Mouse (Mus musculus): ENCODE measurements at regions not wholly inside any gene's neighbourhood (a gene's known extent, or its start where the extent isn't known, plus 50 kb on each side); places are given as distances from the start of the nearest gene placed in this dataset.

GRCm38 (mm10) chr4:84070089-84070488, 544.7 kb downstream of the Ccdc171 start:
- no peaks in the 10 kb centered on the region for H3K9me3 ChIP-seq (replicated peaks; ENCODE audit: insufficient read depth, low read length)
- no peak overlapping the region for H3K27ac ChIP-seq (ENCODE audit: control insufficient read depth, low read depth, low read length)
- no peak for TF ChIP-seq KAT2A (conservative IDR thresholded peaks at IDR 0.05; ENCODE audit: low read depth, low read length)
- no peak for TF ChIP-seq MYB (IDR thresholded peaks at IDR 0.05; ENCODE audit: low read depth, low read length)
- no peak for TF ChIP-seq TCF12 (IDR thresholded peaks at IDR 0.05; ENCODE audit: low read depth, low read length)
- TF ChIP-seq ZNF384 (IDR thresholded peaks at IDR 0.05; ENCODE audit: low read depth, low read length), result no peak
- TF ChIP-seq ZC3H11A (IDR thresholded peaks at IDR 0.05; ENCODE audit: low read depth, low read length), result no peak
- no peak for TF ChIP-seq E2F4 (IDR thresholded peaks at IDR 0.05; ENCODE audit: borderline replicate concordance, low read depth, low read length)
- no peak for TF ChIP-seq MAX (IDR thresholded peaks at IDR 0.05; ENCODE audit: low read length)
- TF ChIP-seq CTCF (IDR thresholded peaks at IDR 0.05 in 2 of 3, conservative IDR thresholded peaks at IDR 0.05 in 1 of 3; ENCODE audit: control insufficient read depth in 1 of 3, insufficient read depth in 1 of 3, low read depth in 2 of 3, low read length in 3 of 3, poor library complexity in 1 of 3, severe bottlenecking in 1 of 3), result no peak
- no peak for TF ChIP-seq HCFC1 (IDR thresholded peaks at IDR 0.05; ENCODE audit: low read depth, low read length)
- no peak for TF ChIP-seq SMC3 (IDR thresholded peaks at IDR 0.05; ENCODE audit: low read depth, low read length)
- no peak for TF ChIP-seq USF2 (IDR thresholded peaks at IDR 0.05; ENCODE audit: borderline replicate concordance in 1 of 2, insufficient read depth in 1 of 2, low read depth in 1 of 2, low read length in 2 of 2)
- TF ChIP-seq USF1 (IDR thresholded peaks at IDR 0.05; ENCODE audit: low read depth, low read length), result no peak
- no peak for TF ChIP-seq POLR2AphosphoS2 (IDR thresholded peaks at IDR 0.05; ENCODE audit: low read length)
- no peak for TF ChIP-seq RCOR1 (IDR thresholded peaks at IDR 0.05; ENCODE audit: low read depth, low read length)
- TF ChIP-seq ETS1 (IDR thresholded peaks at IDR 0.05; ENCODE audit: low read depth, low read length), result no peak
- TF ChIP-seq NRF1 (IDR thresholded peaks at IDR 0.05; ENCODE audit: insufficient read depth, low read depth, low read length, poor library complexity, severe bottlenecking), result no peak
- no peak for TF ChIP-seq MAFK (IDR thresholded peaks at IDR 0.05; ENCODE audit: borderline replicate concordance, low read depth, low read length)
- TF ChIP-seq NELFE (IDR thresholded peaks at IDR 0.05; ENCODE audit: low read depth, low read length), result no peak

GRCm38 (mm10) chr4:84072096-84072495, 546.8 kb downstream of the Ccdc171 start:
- Histone ChIP-seq H3K27ac (ENCODE audit: control insufficient read depth, low read depth, low read length) (no peak overlapping the region), H3K4me1 (ENCODE audit: control insufficient read depth in 1 of 2, insufficient read depth in 2 of 2, low read length in 2 of 2) (no peaks in the 10 kb centered on the region), H3K79me2 (ENCODE audit: control insufficient read depth, insufficient read depth, low read length, poor library complexity) (no peaks in the 10 kb centered on the region), H3K36me3 (ENCODE audit: control insufficient read depth in 1 of 2, insufficient read depth in 2 of 2, low read length in 2 of 2) (no peaks in the 10 kb centered on the region), H3K27me3 (ENCODE audit: control insufficient read depth in 1 of 2, insufficient read depth in 2 of 2, low read length in 2 of 2) (no peaks in the 10 kb centered on the region), H3K4me3 (ENCODE audit: control insufficient read depth in 1 of 2, insufficient read depth in 1 of 2, low read depth in 2 of 2, low read length in 2 of 2) (no peak overlapping the region), H3K9ac (ENCODE audit: control insufficient read depth, low read depth, low read length, poor library complexity, severe bottlenecking) (no peak overlapping the region), H3K9me3 (replicated peaks; ENCODE audit: insufficient read depth, low read length) (no peaks in the 10 kb centered on the region)
- DNase-seq (ENCODE audit: low read depth, low spot score), result no peak
- TF ChIP-seq TBP (IDR thresholded peaks at IDR 0.05; ENCODE audit: low read depth, low read length), result no peak
- TF ChIP-seq TAL1 (IDR thresholded peaks at IDR 0.05; ENCODE audit: low read length), result no peak
- no peak for TF ChIP-seq GATA1 (IDR thresholded peaks at IDR 0.05; ENCODE audit: low read depth, low read length)
- no peak for TF ChIP-seq GABPA (IDR thresholded peaks at IDR 0.05; ENCODE audit: low read depth, low read length)
- no peak for TF ChIP-seq MYC (IDR thresholded peaks at IDR 0.05; ENCODE audit: low read depth, low read length)
- no peak for TF ChIP-seq NELFE (IDR thresholded peaks at IDR 0.05; ENCODE audit: low read depth, low read length)

More at GRCm38 (mm10) chr4:84070089-84070488, 544.7 kb downstream of the Ccdc171 start:
- no peaks in the 10 kb centered on the region for H3K79me2 ChIP-seq (ENCODE audit: control insufficient read depth, insufficient read depth, low read length, poor library complexity)
- H3K36me3 ChIP-seq (ENCODE audit: control insufficient read depth in 1 of 2, insufficient read depth in 2 of 2, low read length in 2 of 2), result no peaks in the 10 kb centered on the region
- H3K4me3 ChIP-seq (ENCODE audit: control insufficient read depth in 1 of 2, insufficient read depth in 1 of 2, low read depth in 2 of 2, low read length in 2 of 2), result no peak overlapping the region
- no peak for DNase-seq (ENCODE audit: low read depth, low spot score)
- H3K4me1 ChIP-seq (ENCODE audit: control insufficient read depth in 1 of 2, insufficient read depth in 2 of 2, low read length in 2 of 2), result no peaks in the 10 kb centered on the region
- no peaks in the 10 kb centered on the region for H3K27me3 ChIP-seq (ENCODE audit: control insufficient read depth in 1 of 2, insufficient read depth in 2 of 2, low read length in 2 of 2)
- H3K9ac ChIP-seq (ENCODE audit: control insufficient read depth, low read depth, low read length, poor library complexity, severe bottlenecking), result no peak overlapping the region

Data from MEL (cell line).